In the genomic region with DNA sequence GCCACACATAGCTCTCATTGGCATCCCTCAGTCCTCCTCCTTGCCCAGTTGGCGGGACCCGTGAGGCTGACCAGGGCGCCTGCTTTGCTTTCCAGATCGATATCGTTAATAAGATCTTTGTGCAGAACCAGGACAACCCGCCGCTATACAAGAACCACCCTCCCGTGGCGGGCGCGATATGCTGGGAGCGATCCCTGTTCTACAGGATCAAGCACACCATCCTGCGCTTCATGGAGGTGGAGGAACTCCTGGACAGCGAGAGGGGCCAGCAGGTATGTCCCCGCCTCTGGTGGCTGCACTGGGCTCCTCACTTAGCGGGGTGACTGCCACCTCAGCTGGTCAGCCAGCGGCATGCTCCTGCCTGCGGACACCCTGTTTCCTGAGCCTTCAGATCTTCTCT, we compare ENCODE assay signal across 19 mouse cellular contexts. TPM values are rescaled to one million over a fixed set of nuclear protein-coding genes. Genes with fewer than 3 reads are reported as not detected.
"Had no signal": no experiment of that assay in that cellular context is flagged by ENCODE, and none has a peak within 500 bp of the region (broad histone marks: within the 10 kb centered on the region; RNA-seq: fewer than 3 reads in every experiment).

No protein-coding gene starts in this region.

- H3K4me3 ChIP-seq: lung, embryonic 15.5 days; megakaryocyte, embryonic 14.5 days; midbrain, embryonic 13.5 days; midbrain, embryonic 15.5 days; neural tube, embryonic 12.5 days; stomach, embryonic 15.5 days had no signal

- H3K27ac ChIP-seq: lung, embryonic 15.5 days; macrophage; midbrain, embryonic 13.5 days; midbrain, embryonic 15.5 days; neural tube, embryonic 12.5 days; stomach, embryonic 15.5 days; stomach, postnatal 0 days had no signal

- H3K9ac ChIP-seq: lung, embryonic 15.5 days; midbrain, embryonic 13.5 days; midbrain, embryonic 15.5 days; neural tube, embryonic 12.5 days; stomach, embryonic 15.5 days had no signal

- H3K4me1 ChIP-seq: lung, embryonic 15.5 days; megakaryocyte, embryonic 14.5 days; midbrain, embryonic 13.5 days; midbrain, embryonic 15.5 days; neural tube, embryonic 12.5 days; stomach, embryonic 15.5 days had no signal

- DNase-seq: lung, adult 2 months; lung, postnatal 14 days; lung, postnatal 36 days; right cerebral cortex, postnatal 14 days; thymus, adult 2 months; thymus, postnatal 25 days; thymus, postnatal 4 days had no signal

- H3K27me3 ChIP-seq: lung, embryonic 15.5 days; midbrain, embryonic 13.5 days; midbrain, embryonic 15.5 days; neural tube, embryonic 12.5 days; stomach, embryonic 15.5 days had no signal

- H3K9me3 ChIP-seq: lung, embryonic 15.5 days; midbrain, embryonic 13.5 days; midbrain, embryonic 15.5 days; neural tube, embryonic 12.5 days; stomach, embryonic 15.5 days had no signal

- H3K36me3 ChIP-seq: lung, embryonic 15.5 days; midbrain, embryonic 13.5 days; midbrain, embryonic 15.5 days; neural tube, embryonic 12.5 days; stomach, embryonic 15.5 days had no signal

RNA-seq across cellular contexts. Expression of a gene that starts 23.4 kb away (rescaled TPM):
- total RNA-seq: megakaryocyte progenitor cell, adult 5-6 weeks; monocyte, adult 5-6 weeks; neutrophil, adult 5-6 weeks had no signal
- polyA plus RNA-seq: macrophage; midbrain, embryonic 11.5 days had no signal
